Mouse (Mus musculus): ENCODE data around the gene Ube2o. TPM values are rescaled to one million over a fixed set of nuclear protein-coding genes. Genes with fewer than 3 reads are reported as not detected.

Ube2o gene
- polyA plus RNA-seq (2017; shearing (Covaris generic)): 2.2 TPM

DNA sequence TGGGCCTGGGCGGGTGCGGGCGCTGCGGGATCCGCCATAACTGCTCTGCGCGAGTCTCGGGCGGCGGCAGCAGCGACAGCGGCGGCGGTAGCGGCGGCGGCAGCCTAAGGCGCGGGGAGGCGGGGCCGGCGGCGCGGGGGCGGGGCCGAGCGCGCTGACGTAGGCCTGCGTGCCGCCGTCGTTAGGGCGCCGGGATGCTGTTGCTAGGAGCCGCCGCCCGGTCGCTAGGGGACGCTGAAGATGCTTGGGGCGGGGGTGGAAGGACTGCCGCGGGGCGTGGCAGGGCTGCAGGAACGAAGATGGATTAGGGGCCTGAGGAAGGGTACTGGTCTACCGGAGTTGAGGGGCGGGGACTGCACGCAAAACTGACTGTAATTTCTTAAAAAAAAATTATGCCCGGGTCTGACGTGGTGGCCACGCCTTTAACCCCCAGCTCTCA lies at the start of gene Ube2o:
Gene Ube2o, minus strand, starts transcription at position 72 of the 439 bp plus-strand sequence.

DNA sequence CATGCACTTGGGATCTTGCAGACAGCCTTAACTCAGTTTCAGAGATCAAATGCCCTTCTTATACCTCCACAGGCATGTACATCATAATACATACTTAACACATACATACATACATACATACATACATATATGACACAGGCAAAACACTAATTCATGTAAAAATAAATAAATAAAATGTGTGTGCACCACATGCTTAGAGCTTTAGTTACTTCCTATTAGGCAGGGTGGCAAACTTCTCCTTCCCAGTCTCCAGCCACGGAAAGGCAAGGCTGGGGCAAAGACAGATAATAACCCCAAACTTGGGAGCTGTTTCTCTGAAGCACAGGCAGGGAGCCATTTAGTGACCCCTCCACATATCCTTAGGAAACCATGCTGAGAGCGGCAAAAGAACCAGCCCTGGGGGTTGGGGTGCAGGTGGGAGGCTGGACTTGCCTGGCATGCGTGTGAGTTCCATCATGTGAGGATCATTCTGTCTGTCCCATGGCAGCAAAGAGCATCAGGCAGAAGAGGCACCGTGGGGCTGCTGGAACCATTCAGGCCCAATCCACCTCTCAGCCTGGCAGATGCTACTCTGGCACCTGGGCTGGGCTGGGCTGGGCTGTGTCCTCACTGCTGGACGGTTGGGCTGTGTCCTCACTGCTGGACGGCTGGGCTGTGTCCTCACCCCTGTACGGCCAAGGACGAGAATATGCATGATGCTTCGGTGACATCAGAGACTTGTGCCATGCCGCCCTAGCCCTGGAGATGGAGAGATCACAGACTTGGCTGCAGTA lies 45.2 kb upstream of the Ube2o start, which contains the start of gene Rhbdf2:
Gene Rhbdf2, minus strand, starts transcription at position 721 of the 773 bp plus-strand sequence.

GRCm38 (mm10) chr11:116586310-116586709 lies 5.1 kb upstream of the Ube2o start, which contains the start of gene Aanat:
Gene Aanat, plus strand, starts transcription at chr11:116586432.

GRCm38 (mm10) chr11:116530187-116531147 lies 50.8 kb downstream of the Ube2o start, which contains the start of gene Sphk1:
Gene Sphk1, plus strand, starts transcription at chr11:116530925.

DNA sequence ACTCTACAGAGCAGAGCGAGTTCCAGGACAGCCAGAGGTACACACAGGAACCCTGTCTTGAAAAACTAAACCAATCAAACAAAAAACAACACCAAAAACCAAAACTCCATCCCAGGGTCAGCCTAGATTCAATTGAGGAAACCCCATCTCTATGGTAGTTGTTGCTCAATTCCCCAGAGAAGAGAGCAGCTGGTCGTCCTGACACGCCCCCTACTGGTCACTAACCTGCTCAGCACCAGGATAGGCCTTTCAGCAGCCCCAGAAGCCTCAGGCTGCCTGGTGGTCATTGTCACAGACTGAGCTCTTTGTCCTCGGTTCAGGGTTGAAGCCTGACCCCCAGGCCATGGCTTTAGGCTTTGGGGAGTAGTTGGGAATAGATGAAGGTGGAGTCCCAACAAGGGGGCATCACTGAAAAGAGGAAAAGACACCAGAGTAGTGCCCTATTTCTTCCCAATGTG lies 87.4 kb downstream of the Ube2o start, which contains the start of gene Prpsap1:
Gene Prpsap1, minus strand, starts transcription at position 408 of the 458 bp plus-strand sequence.

Other genes with a start within 250 kb of the Ube2o start
- gene Foxj1, start 246.0 kb downstream of the Ube2o start, polyA plus RNA-seq (2017; shearing (Covaris generic)): 0.11 TPM
- 1.9 TPM for gene Rnf157, start 168.4 kb downstream of the Ube2o start, polyA plus RNA-seq (2017; shearing (Covaris generic))
- gene Ubald2, start 147.4 kb downstream of the Ube2o start, polyA plus RNA-seq (2017; shearing (Covaris generic)): 31.8 TPM
- gene Qrich2, start 115.2 kb downstream of the Ube2o start, polyA plus RNA-seq (2017; shearing (Covaris generic)): not detected
- gene Prpsap1, start 87.2 kb downstream of the Ube2o start, polyA plus RNA-seq (2017; shearing (Covaris generic)): 41.5 TPM
- not detected for gene Sphk1, start 50.5 kb downstream of the Ube2o start, polyA plus RNA-seq (2017; shearing (Covaris generic))
- not detected for gene Aanat, start 5.0 kb upstream of the Ube2o start, polyA plus RNA-seq (2017; shearing (Covaris generic))
- 15.2 TPM for gene Rhbdf2, start 45.6 kb upstream of the Ube2o start, polyA plus RNA-seq (2017; shearing (Covaris generic))
- not detected for gene Prcd, start 72.1 kb upstream of the Ube2o start, polyA plus RNA-seq (2017; shearing (Covaris generic))
- gene Cygb, start 72.9 kb upstream of the Ube2o start, polyA plus RNA-seq (2017; shearing (Covaris generic)): not detected
- gene St6galnac1, start 194.1 kb upstream of the Ube2o start, polyA plus RNA-seq (2017; shearing (Covaris generic)): 0.28 TPM
- gene Mxra7, start 246.6 kb upstream of the Ube2o start, polyA plus RNA-seq (2017; shearing (Covaris generic)): not detected